Mouse (Mus musculus): ENCODE data around the gene Prl3b1.

Prl3b1 gene

GRCm38 (mm10) chr13:27241547-27241946 is at the start of gene Prl3b1:
Prl3b1 (plus strand) TSS chr13:27241847.
- no peak for DNase-seq

GRCm38 (mm10) chr13:27196359-27196758 is 45.3 kb upstream of the Prl3b1 start, which contains the start of gene Prl3c1:
Prl3c1 (plus strand) TSS chr13:27196659.
- no peak for DNase-seq

- DNase-seq = no peak
Measured at GRCm38 (mm10) chr13:27259136-27259535, 17.5 kb downstream of the Prl3b1 start, which contains the start of gene Prl3a1. Prl3a1 (plus strand) TSS chr13:27259436.
